In the genomic region with DNA sequence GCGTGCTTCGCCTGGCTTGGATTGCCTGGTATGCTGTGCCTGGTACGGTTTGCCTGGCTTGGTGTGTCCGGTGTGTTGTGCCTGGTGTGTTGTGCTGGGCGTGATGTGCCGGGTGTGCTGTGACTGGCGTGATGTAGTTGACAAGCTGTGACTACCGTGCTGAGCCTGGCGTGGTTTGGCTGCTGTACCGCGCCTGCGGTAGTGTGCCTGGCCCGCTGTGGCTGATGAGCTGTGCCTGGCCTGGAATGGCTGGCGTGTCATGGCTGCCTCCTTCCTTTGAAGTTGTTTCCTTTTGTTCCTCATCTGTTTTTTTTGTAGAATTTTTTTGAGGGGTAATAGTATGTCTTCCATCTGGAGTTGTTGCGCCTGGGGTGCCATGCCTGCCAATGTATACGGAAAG, we compare ENCODE assay signal across 11 mouse cellular contexts. TPM values are rescaled to one million over a fixed set of nuclear protein-coding genes. Genes with fewer than 3 reads are reported as not detected.
DNase-seq lines count a peak whose midpoint lies in the region; ATAC-seq and TF ChIP-seq lines count a peak whose summit lies in the region.
"Had no signal": no experiment of that assay in that cellular context is flagged by ENCODE, and none has a peak within 500 bp of the region (broad histone marks: within the 10 kb centered on the region; RNA-seq: fewer than 3 reads in every experiment).

No protein-coding gene starts in this region.

- peak; percentile 29; the same call in 1 of the 2 replicates for ATAC-seq in lung, embryonic 14.5 days (ENCODE audit: insufficient read depth)
- no peak for ATAC-seq in embryonic facial prominence, embryonic 12.5 days (ENCODE audit: insufficient number of reproducible peaks, insufficient read depth, low FRiP score, low TSS enrichment)
- ATAC-seq in hindbrain, embryonic 14.5 days (ENCODE audit: low FRiP score) = no peak
- ATAC-seq in midbrain, embryonic 16.5 days = 0 out of 2 replicates have a peak, but pooled peaks have one; percentile 62

- DNase-seq in lung, embryonic 14.5 days = no peak
- DNase-seq in lung, postnatal 36 days = no peak
- DNase-seq in hindbrain, embryonic 14.5 days (ENCODE audit: low spot score) = no peak
- DNase-seq in adrenal gland, postnatal 36 days = no peak
- no peak for DNase-seq in cerebellum, adult 9-10 months
- no peak for DNase-seq in right cerebral cortex, postnatal 25 days

- no peak for TF ChIP-seq CTCF in lung, embryonic 14.5 days (IDR thresholded peaks at IDR 0.05; ENCODE audit: low read depth)

- peak overlapping the region; percentile 89 for H3K27ac ChIP-seq in lung, embryonic 14.5 days (ENCODE audit: low read depth)
- peak overlapping the region; percentile 37 for H3K27ac ChIP-seq in embryonic facial prominence, embryonic 12.5 days
- H3K27ac ChIP-seq in hindbrain, embryonic 14.5 days = no peak overlapping the region
- peak overlapping the region; percentile 47; the same call in 1 of the 2 replicates for H3K27ac ChIP-seq in midbrain, embryonic 16.5 days (ENCODE audit: low read length)
- H3K27ac ChIP-seq: neural tube, embryonic 13.5 days had no signal

- H3K36me3 ChIP-seq in lung, embryonic 14.5 days (ENCODE audit: insufficient read depth) = no peaks in the 10 kb centered on the region
- H3K36me3 ChIP-seq in embryonic facial prominence, embryonic 12.5 days = no peaks in the 10 kb centered on the region
- H3K36me3 ChIP-seq in hindbrain, embryonic 14.5 days (replicated peaks; ENCODE audit: control insufficient read depth, insufficient read depth) = no peaks in the 10 kb centered on the region
- H3K36me3 ChIP-seq in midbrain, embryonic 16.5 days (ENCODE audit: control insufficient read depth, insufficient read depth, low read length) = no peaks in the 10 kb centered on the region
- H3K36me3 ChIP-seq: G1E; neural tube, embryonic 13.5 days had no signal

- 0 out of 2 replicates have a peak, but pooled peaks cover 11% of the 10 kb centered on the region for H3K4me1 ChIP-seq in lung, embryonic 14.5 days (ENCODE audit: insufficient read depth)
- H3K4me1 ChIP-seq in embryonic facial prominence, embryonic 12.5 days = peaks cover 11% of the 10 kb centered on the region
- H3K4me1 ChIP-seq in hindbrain, embryonic 14.5 days (replicated peaks; ENCODE audit: control insufficient read depth, insufficient read depth, low read length) = 0 out of 2 replicates have a peak, but pooled peaks cover 6% of the 10 kb centered on the region
- peaks cover 10% of the 10 kb centered on the region for H3K4me1 ChIP-seq in midbrain, embryonic 16.5 days (ENCODE audit: control insufficient read depth, insufficient read depth, low read length)

- H3K9ac ChIP-seq in lung, embryonic 14.5 days = no peak overlapping the region
- no peak overlapping the region for H3K9ac ChIP-seq in embryonic facial prominence, embryonic 12.5 days
- H3K9ac ChIP-seq in hindbrain, embryonic 14.5 days = no peak overlapping the region
- peak overlapping the region; percentile 33; the same call in 1 of the 2 replicates for H3K9ac ChIP-seq in midbrain, embryonic 16.5 days (ENCODE audit: low read depth, low read length)

- no peaks in the 10 kb centered on the region for H3K9me3 ChIP-seq in lung, embryonic 14.5 days (ENCODE audit: low read depth, low read length)
- no peaks in the 10 kb centered on the region for H3K9me3 ChIP-seq in embryonic facial prominence, embryonic 12.5 days
- H3K9me3 ChIP-seq in hindbrain, embryonic 14.5 days (ENCODE audit: control insufficient read depth, low read length) = no peaks in the 10 kb centered on the region
- no peaks in the 10 kb centered on the region for H3K9me3 ChIP-seq in midbrain, embryonic 16.5 days (replicated peaks; ENCODE audit: control insufficient read depth, low read length, poor library complexity, severe bottlenecking)
- H3K9me3 ChIP-seq: G1E; neural tube, embryonic 13.5 days had no signal

- 41% methylated on average over 16 of the region's 16 CpGs for WGBS in lung, embryonic 14.5 days
- WGBS in embryonic facial prominence, embryonic 12.5 days = 43% methylated on average over 16 of the region's 16 CpGs
- WGBS in hindbrain, embryonic 14.5 days = 48% methylated on average over 16 of the region's 16 CpGs
- 39% methylated on average over 16 of the region's 16 CpGs for WGBS in midbrain, embryonic 16.5 days

- H3K4me3 ChIP-seq in lung, embryonic 14.5 days (ENCODE audit: low read depth, low read length) = no peak overlapping the region
- no peak overlapping the region for H3K4me3 ChIP-seq in embryonic facial prominence, embryonic 12.5 days
- no peak overlapping the region for H3K4me3 ChIP-seq in hindbrain, embryonic 14.5 days (replicated peaks; ENCODE audit: low read length)
- H3K4me3 ChIP-seq in midbrain, embryonic 16.5 days (ENCODE audit: low read depth, low read length) = no peak overlapping the region
- H3K4me3 ChIP-seq: neural tube, embryonic 13.5 days had no signal

- H3K4me2 ChIP-seq in lung, embryonic 14.5 days = peak overlapping the region; percentile 39
- peak overlapping the region; percentile 37 for H3K4me2 ChIP-seq in embryonic facial prominence, embryonic 12.5 days (replicated peaks)
- peak overlapping the region; percentile 34; the same call in 1 of the 2 replicates for H3K4me2 ChIP-seq in hindbrain, embryonic 14.5 days (replicated peaks)
- H3K4me2 ChIP-seq in midbrain, embryonic 16.5 days (ENCODE audit: low read length) = peak overlapping the region; percentile 40

- H3K27me3 ChIP-seq in lung, embryonic 14.5 days (ENCODE audit: insufficient read depth, low read length) = no peaks in the 10 kb centered on the region
- no peaks in the 10 kb centered on the region for H3K27me3 ChIP-seq in embryonic facial prominence, embryonic 12.5 days
- H3K27me3 ChIP-seq in hindbrain, embryonic 14.5 days (ENCODE audit: control insufficient read depth, insufficient read depth, low read length) = no peaks in the 10 kb centered on the region
- no peaks in the 10 kb centered on the region for H3K27me3 ChIP-seq in midbrain, embryonic 16.5 days (ENCODE audit: control insufficient read depth, insufficient read depth, low read depth, low read length)
- H3K27me3 ChIP-seq: neural tube, embryonic 13.5 days had no signal

RNA-seq across cellular contexts. Expression of gene Abhd11, which starts 8.2 kb away (rescaled TPM):
- 60.0 and 71.0 TPM in 2 replicates for polyA plus RNA-seq in lung, embryonic 14.5 days (2014; fragmentation: Nextera tagmentation; extraction: Ambion mirVana)
- 49.8 and 51.9 TPM in 2 replicates for polyA plus RNA-seq in embryonic facial prominence, embryonic 12.5 days (2016; fragmentation: Nextera tagmentation; extraction: Ambion mirVana)
- polyA plus RNA-seq in hindbrain, embryonic 14.5 days (2014; fragmentation: Nextera tagmentation; extraction: Ambion mirVana) = 62.7 and 72.3 TPM in 2 replicates
- polyA plus RNA-seq in midbrain, embryonic 16.5 days (2015; fragmentation: Nextera tagmentation; extraction: Ambion mirVana) = 76.5 and 81.5 TPM in 2 replicates
- total RNA-seq in adrenal gland, postnatal 36 days (2021) = 10 to 100 TPM; 45.4 to 55.3 TPM

RNA-seq across cellular contexts. Expression of gene Cldn3, which starts 14.7 kb away (rescaled TPM):
- 137 and 139 TPM in 2 replicates for polyA plus RNA-seq in lung, embryonic 14.5 days (2014; fragmentation: Nextera tagmentation; extraction: Ambion mirVana)
- polyA plus RNA-seq in embryonic facial prominence, embryonic 12.5 days (2016; fragmentation: Nextera tagmentation; extraction: Ambion mirVana) = 14.8 and 20.5 TPM in 2 replicates
- 2.1 and 2.6 TPM in 2 replicates for polyA plus RNA-seq in hindbrain, embryonic 14.5 days (2014; fragmentation: Nextera tagmentation; extraction: Ambion mirVana)
- polyA plus RNA-seq in midbrain, embryonic 16.5 days (2015; fragmentation: Nextera tagmentation; extraction: Ambion mirVana) = 2.2 and 2.6 TPM in 2 replicates
- under 1 TPM in 1 of 2 experiments, not detected in 1; 0.43 TPM for total RNA-seq in adrenal gland, postnatal 36 days (2021)
- total RNA-seq: G1E had no signal

RNA-seq across cellular contexts. Expression of gene Stx1a, which starts 22.5 kb away (rescaled TPM):
- polyA plus RNA-seq in lung, embryonic 14.5 days (2014; fragmentation: Nextera tagmentation; extraction: Ambion mirVana) = 13.2 and 14.5 TPM in 2 replicates
- polyA plus RNA-seq in embryonic facial prominence, embryonic 12.5 days (2016; fragmentation: Nextera tagmentation; extraction: Ambion mirVana) = 20.4 and 20.7 TPM in 2 replicates
- 113 and 134 TPM in 2 replicates for polyA plus RNA-seq in hindbrain, embryonic 14.5 days (2014; fragmentation: Nextera tagmentation; extraction: Ambion mirVana)
- 162 and 195 TPM in 2 replicates for polyA plus RNA-seq in midbrain, embryonic 16.5 days (2015; fragmentation: Nextera tagmentation; extraction: Ambion mirVana)
- 1 to 10 TPM; 6.8 to 7.7 TPM for total RNA-seq in adrenal gland, postnatal 36 days (2021)

RNA-seq across cellular contexts. Expression of gene Cldn4, which starts 54.0 kb away (rescaled TPM):
- 41.9 and 42.4 TPM in 2 replicates for polyA plus RNA-seq in lung, embryonic 14.5 days (2014; fragmentation: Nextera tagmentation; extraction: Ambion mirVana)
- 11.8 and 14.6 TPM in 2 replicates for polyA plus RNA-seq in embryonic facial prominence, embryonic 12.5 days (2016; fragmentation: Nextera tagmentation; extraction: Ambion mirVana)
- polyA plus RNA-seq in hindbrain, embryonic 14.5 days (2014; fragmentation: Nextera tagmentation; extraction: Ambion mirVana) = not detected in 2 replicates
- polyA plus RNA-seq in midbrain, embryonic 16.5 days (2015; fragmentation: Nextera tagmentation; extraction: Ambion mirVana) = not detected in 2 replicates
- total RNA-seq in adrenal gland, postnatal 36 days (2021) = not detected
- total RNA-seq: left cerebral cortex, postnatal 36 days had no signal
- polyA plus RNA-seq: G1E had no signal

Comparison
In these comparisons a context has a peak if more than half of its experiments do, and no peak if none do; other contexts are left out.
1. ATAC-seq: peak in lung, embryonic 14.5 days (single experiment) and midbrain, embryonic 16.5 days (single experiment); none in embryonic facial prominence, embryonic 12.5 days (single experiment) and hindbrain, embryonic 14.5 days (single experiment).
2. Peak in every context shown above with its lines, with median percentiles within 50 percentile points of each other: H3K4me2 ChIP-seq.